Mouse (Mus musculus): ENCODE data around the gene Snx18. TPM values are rescaled to one million over a fixed set of nuclear protein-coding genes. Genes with fewer than 3 reads are reported as not detected.

Gene Snx18
- polyA plus RNA-seq, 1 experiment from 2014 or later: 23.5 TPM

DNA sequence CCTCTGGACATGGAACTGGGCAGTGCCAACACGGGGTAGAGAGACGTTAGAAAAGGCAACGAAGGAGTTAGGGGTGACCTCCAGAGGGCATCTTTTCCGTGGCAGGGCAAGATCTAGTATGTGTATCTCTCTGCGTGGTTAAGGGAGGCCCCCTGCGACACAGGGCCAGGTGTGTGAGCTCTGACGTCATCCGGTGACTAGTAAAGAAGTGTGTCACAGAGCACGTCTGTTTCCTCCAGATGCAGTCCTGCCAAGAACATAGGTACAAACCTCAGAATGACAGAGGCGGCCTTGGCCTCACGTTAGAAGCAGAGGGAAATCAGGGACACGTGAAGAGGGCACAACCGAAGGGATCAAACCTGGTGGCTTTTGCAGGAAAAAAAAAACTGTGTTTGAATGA lies 44.1 kb downstream of the Snx18 start:
- Histone ChIP-seq H3K27me3 (no peaks in the 10 kb centered on the region), H3K36me3 (no peaks in the 10 kb centered on the region), H3K9ac (no peak overlapping the region), H3K4me3 (no peak overlapping the region), H3K4me2 (replicated peaks) (no peak overlapping the region), H3K4me1 (peaks cover 27% of the 10 kb centered on the region), H3K27ac (no peak overlapping the region), H3K9me3 (no peaks in the 10 kb centered on the region)
- ATAC-seq (ENCODE audit: low FRiP score, low read depth): no peak
- 75% methylated on average over 13 of the region's 13 CpGs for WGBS

DNA sequence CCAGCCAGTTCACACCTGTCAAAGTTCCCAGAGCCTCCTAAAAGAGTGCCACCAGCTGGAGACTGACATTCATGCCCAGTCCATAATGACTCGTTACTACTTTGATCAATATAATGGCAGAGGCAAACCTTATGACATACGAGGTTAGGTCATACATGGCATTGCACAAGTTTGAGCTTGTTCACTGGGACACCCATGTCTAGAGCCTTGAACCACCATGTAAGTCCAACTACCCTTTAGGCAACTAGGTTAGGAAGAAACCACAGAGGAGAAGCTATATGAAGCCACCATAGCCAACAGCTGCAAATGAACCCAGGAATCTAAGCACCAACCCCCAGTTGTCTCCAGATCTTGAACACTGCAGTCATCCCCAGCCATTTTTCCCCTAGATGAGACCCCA lies 45.0 kb downstream of the Snx18 start:
- H3K27ac ChIP-seq: no peak overlapping the region
- no peak overlapping the region for H3K9ac ChIP-seq
- H3K4me2 ChIP-seq (replicated peaks): no peak overlapping the region
- WGBS: 80% methylated on average over 2 of the region's 2 CpGs
- peaks cover 29% of the 10 kb centered on the region for H3K4me1 ChIP-seq
- ATAC-seq (ENCODE audit: low FRiP score, low read depth): no peak
- H3K9me3 ChIP-seq: no peaks in the 10 kb centered on the region
- H3K36me3 ChIP-seq: no peaks in the 10 kb centered on the region
- H3K4me3 ChIP-seq: no peak overlapping the region
- no peaks in the 10 kb centered on the region for H3K27me3 ChIP-seq

DNA sequence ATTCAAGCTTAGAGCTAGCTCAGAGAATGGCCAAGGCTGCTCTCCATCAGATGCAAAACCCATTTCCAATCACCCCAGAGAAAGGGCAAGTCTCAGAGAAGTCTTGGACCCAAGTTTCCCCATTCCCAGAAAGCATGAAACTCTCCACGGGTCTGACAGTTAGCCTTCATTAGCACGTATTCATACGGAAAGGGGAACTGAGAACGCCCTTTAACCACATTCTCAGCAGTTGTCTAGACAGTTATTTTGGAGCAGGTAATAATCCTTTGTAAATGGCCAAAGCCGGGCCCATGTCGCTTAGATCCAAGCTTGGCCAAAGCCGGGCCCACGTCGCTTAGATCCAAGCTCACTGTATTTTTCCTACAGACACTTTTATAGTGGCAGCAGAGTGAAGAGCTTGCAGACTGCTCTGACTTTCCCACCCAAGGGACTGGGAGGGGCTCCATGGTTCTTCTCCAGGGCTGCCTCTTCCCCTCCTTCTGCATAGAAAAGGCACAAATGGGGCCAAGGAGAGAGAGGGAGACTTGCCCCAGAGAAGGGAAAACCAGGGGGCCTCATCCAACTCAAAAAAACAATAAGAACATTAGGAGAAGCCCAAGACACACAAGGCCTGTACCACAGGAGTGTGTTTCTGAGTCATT lies 46.2 kb downstream of the Snx18 start:
- H3K36me3 ChIP-seq: no peaks in the 10 kb centered on the region
- H3K4me3 ChIP-seq: no peak overlapping the region
- H3K9me3 ChIP-seq: peaks cover 3% of the 10 kb centered on the region; the same call in 1 of the 2 replicates
- no peak overlapping the region for H3K27ac ChIP-seq
- H3K4me2 ChIP-seq (replicated peaks): no peak overlapping the region
- no peaks in the 10 kb centered on the region for H3K27me3 ChIP-seq
- H3K9ac ChIP-seq: no peak overlapping the region
- 70% methylated on average over 9 of the region's 9 CpGs for WGBS
- peaks cover 29% of the 10 kb centered on the region for H3K4me1 ChIP-seq
- ATAC-seq (ENCODE audit: low FRiP score, low read depth): no peak

DNA sequence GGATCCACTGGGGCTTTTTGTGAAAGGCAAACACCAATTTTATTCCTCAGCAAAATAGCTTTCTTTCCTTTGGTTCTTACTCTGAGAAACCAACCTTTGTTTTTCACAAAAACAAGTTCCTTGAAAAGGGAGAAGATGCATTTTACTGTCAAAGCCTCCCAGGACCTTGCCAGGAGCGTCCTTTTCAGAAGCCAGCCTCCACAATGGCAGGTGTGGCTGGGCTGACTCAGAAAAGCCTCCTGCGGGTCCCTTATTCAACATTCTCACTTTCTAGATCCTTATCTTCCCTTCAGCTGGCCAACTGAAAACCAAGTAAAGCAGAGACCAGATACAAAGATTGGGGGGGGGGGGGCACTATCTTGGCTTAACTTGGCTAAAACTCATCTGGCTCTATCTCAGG lies 48.8 kb downstream of the Snx18 start:
- H3K27ac ChIP-seq: peak overlapping the region; percentile 39; the same call in 1 of the 2 replicates
- WGBS: 23% methylated on average over 2 of the region's 2 CpGs
- peaks cover 3% of the 10 kb centered on the region; the same call in 1 of the 2 replicates for H3K9me3 ChIP-seq

DNA sequence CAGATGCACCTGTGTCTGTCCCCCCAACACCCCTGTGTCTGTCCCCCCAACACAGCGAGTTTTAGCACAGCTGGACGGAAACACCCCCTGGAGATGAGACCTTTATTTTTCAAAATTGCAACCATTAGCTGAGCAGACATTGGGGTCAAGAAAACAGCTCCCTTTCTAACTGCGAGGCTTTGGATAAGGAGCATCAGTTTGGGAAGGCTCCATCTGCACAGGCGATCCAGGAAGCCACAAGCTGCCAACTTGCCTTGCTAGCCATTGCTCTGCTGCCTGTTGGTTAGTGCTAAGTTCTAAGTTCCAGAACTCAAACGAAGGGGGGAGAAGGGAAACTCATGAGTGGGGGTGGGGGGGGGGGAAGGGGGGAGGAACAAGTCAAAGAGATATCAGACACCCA lies 51.4 kb downstream of the Snx18 start:
- no peak for ATAC-seq (ENCODE audit: low FRiP score, low read depth)
- Histone ChIP-seq H3K36me3 (no peaks in the 10 kb centered on the region), H3K4me1 (peaks cover 15% of the 10 kb centered on the region), H3K27me3 (no peaks in the 10 kb centered on the region), H3K4me2 (replicated peaks) (no peak overlapping the region), H3K9ac (no peak overlapping the region), H3K4me3 (no peak overlapping the region), H3K9me3 (peaks cover 3% of the 10 kb centered on the region; the same call in 1 of the 2 replicates), H3K27ac (no peak overlapping the region)
- 87% methylated on average over 5 of the region's 5 CpGs for WGBS

More for the DNA sequence above, 48.8 kb downstream of the Snx18 start:
- no peak overlapping the region for H3K9ac ChIP-seq
- no peak for ATAC-seq (ENCODE audit: low FRiP score, low read depth)
- no peak overlapping the region for H3K4me3 ChIP-seq
- H3K4me1 ChIP-seq: peaks cover 25% of the 10 kb centered on the region
- H3K27me3 ChIP-seq: no peaks in the 10 kb centered on the region
- H3K4me2 ChIP-seq (replicated peaks): no peak overlapping the region
- no peaks in the 10 kb centered on the region for H3K36me3 ChIP-seq

DNA sequence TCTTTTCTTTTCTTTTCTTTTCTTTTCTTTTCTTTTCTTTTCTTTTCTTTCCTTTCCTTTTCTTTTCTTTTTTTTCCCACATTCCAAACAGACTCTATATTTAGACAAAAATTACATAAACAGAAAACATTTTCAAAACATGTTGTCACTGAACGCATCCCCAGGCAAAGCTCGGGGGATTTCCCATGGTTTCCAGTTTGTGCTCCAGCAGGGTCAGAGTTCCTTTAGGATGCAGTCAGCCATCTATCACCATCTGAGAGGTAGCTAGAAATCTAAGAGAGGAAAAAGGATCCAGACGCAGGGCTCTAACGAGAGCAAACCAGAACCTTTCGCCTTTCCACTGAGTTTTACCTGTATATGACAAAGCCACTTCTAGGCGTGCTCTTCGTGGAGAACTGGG lies 52.0 kb downstream of the Snx18 start:
- peaks cover 3% of the 10 kb centered on the region; the same call in 1 of the 2 replicates for H3K9me3 ChIP-seq
- WGBS: 92% methylated on average over 7 of the region's 7 CpGs

DNA sequence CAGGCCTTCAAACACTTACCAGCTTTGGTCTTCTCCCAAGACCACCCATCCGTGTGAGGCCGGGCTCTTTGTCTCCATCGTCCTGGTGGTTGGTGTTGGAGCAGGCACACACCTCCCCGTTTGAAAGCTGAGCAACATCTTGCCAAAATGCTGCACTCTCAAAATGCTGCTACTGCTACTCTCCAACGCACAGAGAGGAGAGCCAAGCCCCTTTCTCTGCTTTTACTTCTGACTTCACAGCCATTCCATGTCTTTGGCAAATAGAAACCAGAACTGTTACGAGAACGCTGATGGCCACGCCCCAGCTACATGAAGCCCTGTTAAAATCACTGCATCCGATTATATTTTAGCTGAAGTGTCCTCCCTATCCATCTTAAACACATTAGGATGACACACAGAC lies 58.7 kb downstream of the Snx18 start:
- ATAC-seq (ENCODE audit: low FRiP score, low read depth): no peak
- H3K27me3 ChIP-seq: no peaks in the 10 kb centered on the region

More for the DNA sequence above, 52.0 kb downstream of the Snx18 start:
- H3K36me3 ChIP-seq: no peaks in the 10 kb centered on the region
- H3K27ac ChIP-seq: no peak overlapping the region
- no peak overlapping the region for H3K4me2 ChIP-seq (replicated peaks)
- H3K4me3 ChIP-seq: no peak overlapping the region
- H3K4me1 ChIP-seq: peaks cover 13% of the 10 kb centered on the region
- no peaks in the 10 kb centered on the region for H3K27me3 ChIP-seq
- no peak for ATAC-seq (ENCODE audit: low FRiP score, low read depth)
- no peak overlapping the region for H3K9ac ChIP-seq

DNA sequence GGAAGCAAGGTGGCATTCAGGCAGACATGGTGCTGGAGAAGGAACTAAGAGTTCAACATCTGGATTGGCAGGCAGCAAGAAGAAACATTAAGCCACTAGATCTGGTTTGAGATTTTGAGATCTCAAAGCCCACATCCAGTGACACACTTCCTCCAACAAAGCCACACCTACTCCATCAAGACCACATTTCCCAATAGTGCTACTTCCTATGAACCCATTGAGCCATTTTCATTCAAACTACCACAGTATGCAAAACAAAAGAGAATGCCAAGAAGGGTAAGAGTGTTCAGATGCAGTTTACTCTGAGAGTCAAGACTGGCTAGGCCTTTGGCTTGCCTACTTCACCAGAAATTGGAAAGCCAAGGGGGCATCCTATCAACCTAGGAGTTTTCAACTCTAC lies 61.8 kb downstream of the Snx18 start:
- Histone ChIP-seq H3K36me3 (no peaks in the 10 kb centered on the region), H3K4me2 (replicated peaks) (no peak overlapping the region), H3K27ac (no peak overlapping the region), H3K9ac (no peak overlapping the region), H3K9me3 (no peaks in the 10 kb centered on the region), H3K4me1 (0 out of 2 replicates have a peak, but pooled peaks cover under 1% of the 10 kb centered on the region), H3K27me3 (no peaks in the 10 kb centered on the region), H3K4me3 (no peak overlapping the region)
- no peak for ATAC-seq (ENCODE audit: low FRiP score, low read depth)

More for the DNA sequence above, 58.7 kb downstream of the Snx18 start:
- no peaks in the 10 kb centered on the region for H3K4me1 ChIP-seq
- WGBS: 86% methylated on average over 9 of the region's 9 CpGs
- H3K9ac ChIP-seq: no peak overlapping the region
- no peaks in the 10 kb centered on the region for H3K36me3 ChIP-seq
- no peak overlapping the region for H3K4me2 ChIP-seq (replicated peaks)
- no peaks in the 10 kb centered on the region for H3K9me3 ChIP-seq
- H3K27ac ChIP-seq: no peak overlapping the region
- H3K4me3 ChIP-seq: no peak overlapping the region

DNA sequence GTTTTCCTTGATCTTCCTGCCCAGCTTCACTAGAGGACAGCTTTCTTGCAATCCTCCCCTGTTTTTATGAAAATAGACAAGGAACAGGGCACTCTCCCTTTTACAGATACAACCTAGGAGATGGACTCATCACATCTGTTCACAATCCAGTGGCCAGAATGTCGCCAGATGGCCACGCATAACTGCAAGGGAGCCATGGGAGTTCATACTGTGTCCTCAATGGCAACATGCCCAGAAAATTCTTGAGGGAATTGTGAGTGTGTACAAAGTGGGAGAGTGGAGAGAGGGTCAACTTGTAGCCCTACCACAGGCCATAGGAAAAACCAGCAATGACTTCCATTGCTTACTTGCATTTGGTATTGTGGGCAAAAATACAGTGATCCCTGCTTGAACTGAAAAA lies 63.1 kb downstream of the Snx18 start:
- H3K27me3 ChIP-seq: no peaks in the 10 kb centered on the region
- 73% methylated on average over 2 of the region's 2 CpGs for WGBS
- H3K4me3 ChIP-seq: no peak overlapping the region
- ATAC-seq (ENCODE audit: low FRiP score, low read depth): no peak
- no peak overlapping the region for H3K4me2 ChIP-seq (replicated peaks)
- no peaks in the 10 kb centered on the region for H3K9me3 ChIP-seq
- peaks cover 8% of the 10 kb centered on the region for H3K4me1 ChIP-seq
- H3K9ac ChIP-seq: no peak overlapping the region
- no peaks in the 10 kb centered on the region for H3K36me3 ChIP-seq
- no peak overlapping the region for H3K27ac ChIP-seq

DNA sequence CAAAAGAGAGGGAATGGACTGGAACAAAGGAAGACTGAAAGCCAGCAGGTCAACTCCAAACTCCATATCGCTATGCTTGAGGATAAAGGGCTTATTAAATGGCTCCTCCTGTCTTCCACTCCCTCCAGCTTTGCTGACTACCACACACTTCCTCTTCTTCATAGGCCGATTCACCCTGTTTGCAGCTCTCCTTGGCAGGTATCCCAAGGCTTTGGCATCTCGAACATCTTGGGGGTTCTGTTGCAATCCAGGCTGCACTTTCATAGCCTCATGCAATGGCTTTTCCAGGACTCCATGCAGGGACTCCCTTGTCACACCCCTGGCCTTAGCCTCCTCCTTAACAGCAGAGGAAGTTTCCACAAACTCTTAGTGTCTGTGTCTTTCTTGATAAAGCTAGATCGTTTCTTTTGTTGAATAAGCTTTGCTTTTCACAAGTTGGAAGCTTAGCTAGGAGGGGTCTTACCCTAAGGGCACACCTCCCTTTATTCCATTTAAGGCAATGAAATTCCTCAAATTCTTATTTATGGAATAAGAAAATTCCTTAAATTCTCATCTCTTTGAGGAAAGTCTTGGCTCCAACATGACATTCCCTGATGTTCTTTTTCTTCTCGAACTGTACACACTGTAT lies 64.6 kb downstream of the Snx18 start:
- H3K9me3 ChIP-seq: no peaks in the 10 kb centered on the region
- WGBS: 85% methylated on average over 5 of the region's 5 CpGs

DNA sequence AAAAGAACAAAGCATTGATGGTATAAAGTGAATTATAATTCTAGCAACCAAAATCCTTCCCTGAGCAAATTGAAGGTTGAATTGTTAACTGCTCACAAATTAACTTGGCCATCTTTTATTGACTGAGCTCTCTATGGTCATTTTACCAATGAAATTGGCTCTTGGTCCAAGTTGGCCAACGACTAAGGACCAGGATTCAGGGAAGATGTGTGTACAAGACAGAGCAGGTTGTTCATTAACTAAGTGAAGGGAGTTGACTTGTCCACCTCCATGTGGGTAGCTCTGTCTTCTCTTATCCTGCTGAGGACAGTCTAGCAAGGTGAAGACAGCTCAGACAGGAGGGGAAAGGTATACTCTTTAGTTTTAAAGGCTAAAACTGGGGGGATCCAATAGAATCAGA lies 66.0 kb downstream of the Snx18 start:
- Histone ChIP-seq H3K4me3 (no peak overlapping the region), H3K4me1 (peaks cover 8% of the 10 kb centered on the region), H3K27me3 (no peaks in the 10 kb centered on the region), H3K36me3 (no peaks in the 10 kb centered on the region), H3K4me2 (replicated peaks) (no peak overlapping the region), H3K27ac (no peak overlapping the region), H3K9me3 (no peaks in the 10 kb centered on the region), H3K9ac (no peak overlapping the region)
- 73% methylated on average over 1 of the region's 1 CpGs for WGBS
- no peak for ATAC-seq (ENCODE audit: low FRiP score, low read depth)

More for the DNA sequence above, 64.6 kb downstream of the Snx18 start:
- Histone ChIP-seq H3K36me3 (no peaks in the 10 kb centered on the region), H3K4me1 (peaks cover 8% of the 10 kb centered on the region), H3K9ac (no peak overlapping the region), H3K4me3 (no peak overlapping the region), H3K4me2 (replicated peaks) (no peak overlapping the region), H3K27ac (no peak overlapping the region), H3K27me3 (no peaks in the 10 kb centered on the region)
- ATAC-seq (ENCODE audit: low FRiP score, low read depth): no peak

DNA sequence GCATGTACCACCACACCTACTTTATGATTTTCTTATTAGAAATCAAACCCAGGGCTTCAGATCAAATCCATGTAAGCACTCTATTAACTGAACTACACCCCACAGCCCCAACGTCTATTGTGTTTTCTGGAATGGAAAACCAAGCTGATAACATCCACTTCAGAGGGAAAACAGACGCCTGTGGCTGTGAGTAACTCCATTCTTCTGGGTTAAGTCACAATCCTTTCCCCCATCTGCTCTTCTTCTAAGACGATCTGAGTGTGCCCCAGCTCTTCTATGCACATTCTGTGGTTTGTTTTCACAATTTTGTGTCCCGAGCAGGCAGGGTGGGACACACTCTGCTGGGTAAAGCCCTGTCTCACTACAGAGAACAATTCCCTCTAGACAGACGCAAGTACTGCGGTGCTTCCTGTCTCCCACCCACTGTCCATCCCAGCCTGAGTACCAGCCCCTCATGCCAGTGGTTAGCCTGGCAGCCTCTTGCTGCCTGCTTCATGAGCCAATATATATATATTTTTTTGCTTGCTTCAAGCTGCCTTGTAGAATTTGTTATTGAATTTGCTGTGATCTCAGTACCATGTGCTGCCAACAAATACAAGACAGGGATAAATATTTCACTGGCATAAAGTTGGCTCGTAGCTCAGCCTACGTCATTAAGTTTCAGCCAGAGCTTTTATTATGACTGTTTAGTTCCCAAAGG lies 67.3 kb downstream of the Snx18 start:
- H3K9me3 ChIP-seq: no peaks in the 10 kb centered on the region
- 0 out of 2 replicates have a peak, but pooled peaks have one; percentile 54 for ATAC-seq (ENCODE audit: low FRiP score, low read depth)
- H3K4me3 ChIP-seq: no peak overlapping the region
- H3K36me3 ChIP-seq: no peaks in the 10 kb centered on the region
- peaks cover 8% of the 10 kb centered on the region for H3K4me1 ChIP-seq
- WGBS: 50% methylated on average over 8 of the region's 8 CpGs
- peak overlapping the region; percentile 48; the same call in 1 of the 2 replicates for H3K27ac ChIP-seq
- no peaks in the 10 kb centered on the region for H3K27me3 ChIP-seq
- H3K4me2 ChIP-seq (replicated peaks): no peak overlapping the region
- no peak overlapping the region for H3K9ac ChIP-seq
